Mouse (Mus musculus) bone marrow, adult 2 months (tissue): ENCODE measurements at regions not wholly inside any gene's neighbourhood (a gene's known extent, or its start where the extent isn't known, plus 50 kb on each side); places are given as distances from the start of the nearest gene placed in this dataset.

ENCODE experiments used
- CTCF ChIP-seq: fragments of 200-500 bp; IDR thresholded peaks from 2 replicates; pipeline ENCODE4 v1.5.1; 2011; ENCODE audit warnings: low read length, control low read depth; ENCODE audit not compliant: control insufficient read depth, insufficient read depth
- POLR2A ChIP-seq: fragments of 200-500 bp; IDR thresholded peaks from 2 replicates; pipeline ENCODE4 v1.6.1; 2011; ENCODE audit warnings: low read depth, mild to moderate bottlenecking, control low read depth, low read length, borderline replicate concordance; ENCODE audit not compliant: control insufficient read depth

- TF ChIP-seq POLR2A: no peak
- TF ChIP-seq CTCF: no peak
Observed at GRCm38 (mm10) chr11:117427808-117428510, 56.2 kb upstream of the Gm11733 start.
